Mouse (Mus musculus): ENCODE measurements around the gene Islr2. TPM values are rescaled to one million over a fixed set of nuclear protein-coding genes. Genes with fewer than 3 reads are reported as not detected.
A peak's percentile ranks its signal among the peaks of the same experiment; 100 is the strongest.

Gene Islr2
- total and polyA plus RNA-seq, 3 experiments, result not detected

GRCm38 (mm10) chr9:58231746-58232145, 27.6 kb upstream of the Islr2 start:
- TF ChIP-seq KAT2A (IDR thresholded peaks at IDR 0.05; ENCODE audit: insufficient replicate concordance, low read length) (no peak), MYC (IDR thresholded peaks at IDR 0.05; ENCODE audit: low read depth, low read length) (no peak), PAX5 (IDR thresholded peaks at IDR 0.05; ENCODE audit: low read length) (no peak)
- peaks cover 0 to 21% of the 10 kb centered on the region in 2 experiments; a peak in 2 of 4 replicates for H3K4me1 ChIP-seq (ENCODE audit: control insufficient read depth in 1 of 2, insufficient read depth in 2 of 2)
- H3K9ac ChIP-seq (ENCODE audit: insufficient read depth, low read depth), result no peak overlapping the region
- H3K36me3 ChIP-seq (replicated peaks in 1 of 2; ENCODE audit: control insufficient read depth in 1 of 2, insufficient read depth in 1 of 2, low read length in 1 of 2), result peaks cover 68 to 82% of the 10 kb centered on the region in 2 experiments
- no peak overlapping the region for H3K4me3 ChIP-seq (replicated peaks in 1 of 3; ENCODE audit: low read depth in 2 of 3, low read length in 2 of 3, poor library complexity in 1 of 3)
- no peak for DNase-seq (ENCODE audit: extremely low read depth)
- in situ Hi-C loops (cut with MboI; ENCODE audit: low pct_ligation_motif_present, low pct_unique_long_range_greater_than_20kb, low sequenced_read_pairs) (no loop called here), dilution Hi-C loops (cut with MboI; ENCODE audit: extremely low pct_ligation_motif_present, extremely low pct_unique_long_range_greater_than_20kb, low sequenced_read_pairs) (no loop called here)
- H3K9me3 ChIP-seq (replicated peaks; ENCODE audit: low read length), result no peaks in the 10 kb centered on the region
- H3K79me2 ChIP-seq (replicated peaks; ENCODE audit: control insufficient read depth, extremely low read depth, insufficient read depth, poor library complexity, severe bottlenecking), result no peaks in the 10 kb centered on the region
- no peaks in the 10 kb centered on the region for H3K27me3 ChIP-seq (replicated peaks)
- no peak overlapping the region for H3K4me2 ChIP-seq (ENCODE audit: insufficient read depth, low read depth, poor library complexity, severe bottlenecking)
- no peak overlapping the region for H3K27ac ChIP-seq (ENCODE audit: insufficient read depth, low read depth)

DNA sequence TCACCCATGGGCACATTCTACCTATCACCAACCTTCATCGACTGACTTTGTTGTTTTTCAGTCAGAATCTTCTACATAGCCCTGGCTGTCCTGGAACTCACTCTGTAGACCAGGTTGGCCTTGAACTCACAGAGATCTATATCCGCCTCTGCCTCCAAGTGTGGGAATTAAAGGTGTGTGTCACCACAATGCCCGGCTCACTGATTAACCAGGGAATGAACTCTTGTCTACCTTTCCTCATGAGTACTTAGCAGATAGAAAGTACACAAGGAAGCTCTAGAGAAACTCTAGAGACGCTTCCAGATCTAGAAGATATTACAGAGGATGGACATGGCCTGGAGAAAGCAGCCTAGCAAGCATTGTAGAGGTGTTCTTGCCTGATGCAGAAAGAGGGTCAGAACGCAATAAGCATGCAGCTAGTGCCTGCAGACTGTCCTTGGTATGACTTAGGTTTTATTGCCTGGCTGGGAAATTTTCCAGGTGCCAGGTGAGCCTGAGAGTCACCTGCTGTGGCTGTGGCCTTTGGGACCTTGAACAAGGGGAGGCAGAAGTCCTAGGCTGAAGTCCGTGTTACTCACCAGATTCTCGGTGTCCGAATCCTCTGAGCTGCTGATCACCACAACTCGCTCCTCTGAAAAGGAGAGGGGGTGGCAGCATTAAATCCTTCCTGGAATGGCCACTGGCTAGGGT, 24.8 kb upstream of the Islr2 start:
- no peaks in the 10 kb centered on the region for H3K27me3 ChIP-seq (replicated peaks)
- no peak overlapping the region for H3K27ac ChIP-seq (ENCODE audit: insufficient read depth, low read depth)
- H3K4me3 ChIP-seq (replicated peaks in 1 of 3; ENCODE audit: low read depth in 2 of 3, low read length in 2 of 3, poor library complexity in 1 of 3), result no peak overlapping the region
- no peak for DNase-seq (ENCODE audit: extremely low read depth)
- TF ChIP-seq PAX5 (IDR thresholded peaks at IDR 0.05; ENCODE audit: low read length), result no peak
- TF ChIP-seq ETS1 (conservative IDR thresholded peaks at IDR 0.05; ENCODE audit: low read depth, low read length), result no peak
- no peak for TF ChIP-seq GABPA (IDR thresholded peaks at IDR 0.05; ENCODE audit: insufficient replicate concordance, low read depth, low read length)
- TF ChIP-seq MXI1 (IDR thresholded peaks at IDR 0.05; ENCODE audit: low read depth, low read length), result no peak
- TF ChIP-seq CHD1 (IDR thresholded peaks at IDR 0.05; ENCODE audit: low read depth, low read length), result no peak
- no peak for TF ChIP-seq MAFK (IDR thresholded peaks at IDR 0.05; ENCODE audit: insufficient replicate concordance, low read length)
- H3K4me1 ChIP-seq (ENCODE audit: control insufficient read depth in 1 of 2, insufficient read depth in 2 of 2), result peaks cover 0 to 34% of the 10 kb centered on the region in 2 experiments; a peak in 2 of 4 replicates
- H3K9ac ChIP-seq (ENCODE audit: insufficient read depth, low read depth), result no peak overlapping the region
- no peaks in the 10 kb centered on the region for H3K79me2 ChIP-seq (replicated peaks; ENCODE audit: control insufficient read depth, extremely low read depth, insufficient read depth, poor library complexity, severe bottlenecking)
- no peaks in the 10 kb centered on the region for H3K9me3 ChIP-seq (replicated peaks; ENCODE audit: low read length)
- peaks cover 79 to 96% of the 10 kb centered on the region in 2 experiments for H3K36me3 ChIP-seq (replicated peaks in 1 of 2; ENCODE audit: control insufficient read depth in 1 of 2, insufficient read depth in 1 of 2, low read length in 1 of 2)
- dilution Hi-C loops (cut with MboI; ENCODE audit: extremely low pct_ligation_motif_present, extremely low pct_unique_long_range_greater_than_20kb, low sequenced_read_pairs), result no loop called here
- in situ Hi-C loops (cut with MboI; ENCODE audit: low pct_ligation_motif_present, low pct_unique_long_range_greater_than_20kb, low sequenced_read_pairs), result no loop called here
- H3K4me2 ChIP-seq (ENCODE audit: insufficient read depth, low read depth, poor library complexity, severe bottlenecking), result no peak overlapping the region

DNA sequence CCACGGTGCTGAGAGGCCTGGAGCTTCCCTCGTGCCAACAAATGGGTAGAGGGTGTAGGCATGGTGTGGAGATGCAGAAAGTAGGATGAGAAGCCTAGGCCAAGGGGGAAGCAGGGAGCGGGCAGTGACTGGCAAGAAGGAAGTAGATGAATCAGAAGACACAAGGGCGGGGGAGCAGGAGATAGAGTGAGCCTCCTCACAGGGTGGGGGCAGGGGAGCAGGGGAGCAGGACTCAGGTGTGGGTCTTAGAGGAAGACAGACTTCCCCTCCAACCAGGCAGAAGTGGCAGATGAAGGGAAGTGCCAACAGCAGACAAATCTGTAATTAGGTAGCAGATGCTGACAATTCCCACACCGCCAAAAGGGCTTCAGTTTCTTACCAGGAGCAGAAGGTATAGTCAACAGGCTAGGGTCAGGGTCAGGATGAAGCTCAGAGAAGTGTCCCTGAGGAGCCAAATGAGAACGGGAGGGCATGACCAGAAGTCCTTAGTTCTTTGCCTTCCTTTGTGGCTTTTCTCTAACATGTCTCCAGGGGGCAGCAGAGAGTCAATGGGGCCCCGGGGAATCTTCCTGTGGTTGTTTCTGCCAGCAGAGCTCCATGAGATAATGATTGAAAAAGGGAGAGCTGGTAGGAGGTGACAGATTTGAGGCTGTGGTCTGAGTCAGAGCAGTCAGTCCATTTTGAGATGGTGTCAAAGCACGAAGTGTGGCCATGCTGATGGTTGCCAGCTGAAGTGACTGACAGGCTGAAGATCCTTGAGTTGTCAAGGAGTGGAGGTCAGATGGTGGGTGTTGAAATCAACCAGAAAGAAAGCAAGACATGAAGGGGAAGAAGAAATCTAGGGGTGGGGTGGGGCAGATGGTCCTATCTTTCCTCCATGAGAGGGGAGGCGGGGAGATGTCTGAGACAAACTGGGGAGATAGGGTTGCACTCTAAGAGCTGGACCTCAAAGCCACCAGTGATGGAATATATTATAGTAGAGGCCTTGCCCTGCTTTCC, 22.1 kb upstream of the Islr2 start:
- Histone ChIP-seq H3K9ac (ENCODE audit: insufficient read depth, low read depth) (no peak overlapping the region), H3K79me2 (replicated peaks; ENCODE audit: control insufficient read depth, extremely low read depth, insufficient read depth, poor library complexity, severe bottlenecking) (no peaks in the 10 kb centered on the region), H3K27ac (ENCODE audit: insufficient read depth, low read depth) (no peak overlapping the region), H3K4me3 (replicated peaks in 1 of 3; ENCODE audit: low read depth in 2 of 3, low read length in 2 of 3, poor library complexity in 1 of 3) (no peak overlapping the region), H3K36me3 (replicated peaks in 1 of 2; ENCODE audit: control insufficient read depth in 1 of 2, insufficient read depth in 1 of 2, low read length in 1 of 2) (peaks cover 84 to 97% of the 10 kb centered on the region in 2 experiments), H3K27me3 (replicated peaks) (no peaks in the 10 kb centered on the region), H3K4me2 (ENCODE audit: insufficient read depth, low read depth, poor library complexity, severe bottlenecking) (no peak overlapping the region), H3K9me3 (replicated peaks; ENCODE audit: low read length) (no peaks in the 10 kb centered on the region), H3K4me1 (ENCODE audit: control insufficient read depth in 1 of 2, insufficient read depth in 2 of 2) (peaks cover 0 to 14% of the 10 kb centered on the region in 2 experiments; a peak in 2 of 4 replicates)
- peak; percentile 78 for DNase-seq (ENCODE audit: extremely low read depth)
- in situ Hi-C loops (cut with MboI; ENCODE audit: low pct_ligation_motif_present, low pct_unique_long_range_greater_than_20kb, low sequenced_read_pairs) (no loop called here), dilution Hi-C loops (cut with MboI; ENCODE audit: extremely low pct_ligation_motif_present, extremely low pct_unique_long_range_greater_than_20kb, low sequenced_read_pairs) (no loop called here)
- no peak for TF ChIP-seq POLR2AphosphoS2 (IDR thresholded peaks at IDR 0.05; ENCODE audit: low read depth, low read length)
- TF ChIP-seq ZMIZ1 (IDR thresholded peaks at IDR 0.05; ENCODE audit: low read depth, low read length), result no peak
- no peak for TF ChIP-seq POLR2A (IDR thresholded peaks at IDR 0.05; ENCODE audit: low read depth, low read length)
- TF ChIP-seq BHLHE40 (IDR thresholded peaks at IDR 0.05; ENCODE audit: low read depth, low read length), result no peak
- TF ChIP-seq ZKSCAN1 (IDR thresholded peaks at IDR 0.05; ENCODE audit: borderline replicate concordance, low read depth, low read length), result no peak
- TF ChIP-seq JUND (conservative IDR thresholded peaks at IDR 0.05; ENCODE audit: low read depth, low read length), result no peak
- 0 out of 2 replicates have a peak, but pooled peaks have one; percentile 6 for TF ChIP-seq ZC3H11A (IDR thresholded peaks at IDR 0.05; ENCODE audit: low read depth, low read length)
- TF ChIP-seq ZNF384 (IDR thresholded peaks at IDR 0.05; ENCODE audit: low read depth, low read length), result no peak
- 0 out of 2 replicates have a peak, but pooled peaks have one; percentile 19 for TF ChIP-seq IRF4 (IDR thresholded peaks at IDR 0.05; ENCODE audit: low read depth, low read length)
- TF ChIP-seq ETS1 (conservative IDR thresholded peaks at IDR 0.05; ENCODE audit: low read depth, low read length), result no peak
- peak; percentile 87 for TF ChIP-seq SMC3 (IDR thresholded peaks at IDR 0.05; ENCODE audit: low read depth, low read length)
- TF ChIP-seq MXI1 (IDR thresholded peaks at IDR 0.05; ENCODE audit: low read depth, low read length), result no peak
- 0 out of 2 replicates have a peak, but pooled peaks have one; percentile 16 for TF ChIP-seq NELFE (IDR thresholded peaks at IDR 0.05; ENCODE audit: low read depth, low read length)
- TF ChIP-seq MYC (IDR thresholded peaks at IDR 0.05; ENCODE audit: low read depth, low read length), result no peak
- TF ChIP-seq ELF1 (IDR thresholded peaks at IDR 0.05; ENCODE audit: low read depth, low read length), result no peak
- no peak for TF ChIP-seq E2F4 (IDR thresholded peaks at IDR 0.05; ENCODE audit: insufficient replicate concordance, low read depth, low read length)

Measured in CH12.LX (cell line).